Mouse (Mus musculus): Measurements from ENCODE around the gene Hebp1.

Hebp1 gene

DNA sequence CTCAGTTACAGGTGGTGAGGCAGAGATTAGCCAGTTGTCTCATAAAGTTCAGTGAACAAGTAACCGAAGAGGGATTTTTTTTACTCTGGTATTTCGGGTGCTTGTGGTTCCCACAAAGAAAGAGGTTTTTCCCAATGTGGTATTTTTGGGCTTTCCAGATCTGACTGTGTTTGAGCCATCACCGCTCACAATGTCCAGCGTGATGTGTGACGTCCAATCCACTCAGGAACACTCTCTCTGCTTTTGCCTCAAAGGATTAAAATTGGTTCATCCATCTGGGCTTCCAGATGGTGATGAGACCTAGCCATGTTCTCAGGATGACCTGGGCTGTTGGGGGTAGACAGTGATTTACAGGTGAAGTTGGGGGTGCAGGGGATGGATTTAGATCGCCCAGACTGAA lies 90.8 kb downstream of the Hebp1 start:
- DNase-seq = no peak

DNA sequence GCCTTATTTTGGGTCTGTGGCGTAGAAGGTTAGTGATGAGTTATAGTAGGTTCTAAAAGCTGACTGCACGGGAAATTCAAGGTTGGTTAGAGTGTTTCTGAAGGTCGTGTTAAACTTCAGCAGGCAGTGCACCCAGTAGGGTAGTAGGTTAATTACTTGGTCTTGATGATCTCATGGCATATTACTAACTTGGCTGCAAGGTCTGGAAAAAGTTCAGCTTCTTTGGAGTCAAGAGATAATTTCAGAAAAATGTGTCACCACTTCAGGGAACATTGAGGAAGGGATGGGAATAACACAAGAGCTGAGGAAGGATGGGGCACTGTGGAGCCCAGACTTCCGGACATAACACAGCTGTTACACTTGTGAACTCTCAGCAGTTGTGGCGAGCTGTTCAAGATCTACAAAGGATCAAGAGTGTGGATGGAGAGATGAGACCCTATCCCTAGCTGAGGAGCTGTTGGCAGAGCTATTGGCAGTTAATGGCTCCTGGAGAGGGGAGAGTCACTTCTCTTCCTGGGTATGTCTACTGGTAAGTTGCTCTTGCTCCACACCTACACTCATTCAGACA lies 95.0 kb downstream of the Hebp1 start:
- no peak for DNase-seq

DNA sequence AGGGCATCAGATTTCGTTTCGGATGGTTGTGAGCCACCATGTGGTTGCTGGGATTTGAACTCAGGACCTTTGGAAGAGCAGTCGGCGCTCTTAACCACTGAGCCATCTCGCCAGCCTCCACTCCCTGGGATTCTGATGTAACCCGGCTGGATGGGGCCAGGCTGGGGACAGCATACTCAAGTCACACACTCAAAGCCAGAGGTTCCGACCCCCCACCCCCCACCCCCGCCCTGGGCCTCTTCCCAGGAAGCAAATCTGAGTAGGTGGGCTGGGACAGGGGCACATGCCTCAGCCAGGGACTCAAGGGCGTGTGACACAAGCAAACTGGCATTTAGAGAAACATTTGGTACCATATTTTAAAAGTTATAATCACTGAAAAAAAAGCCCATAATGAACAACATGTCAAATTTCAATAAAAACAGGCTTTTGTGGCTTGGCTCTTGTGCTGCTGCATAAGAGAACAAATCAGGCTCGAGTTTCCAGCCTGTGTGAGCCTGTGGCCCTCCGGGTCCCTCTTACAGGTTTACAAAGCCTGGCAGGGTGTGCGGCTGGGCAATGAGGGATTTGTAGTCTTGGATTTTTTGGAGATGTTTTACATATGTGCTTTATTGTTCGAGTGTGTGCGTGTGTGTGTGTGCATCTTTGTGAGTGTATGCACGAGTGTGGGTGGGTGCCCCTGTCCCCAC lies 96.9 kb downstream of the Hebp1 start:
- DNase-seq = no peak

DNA sequence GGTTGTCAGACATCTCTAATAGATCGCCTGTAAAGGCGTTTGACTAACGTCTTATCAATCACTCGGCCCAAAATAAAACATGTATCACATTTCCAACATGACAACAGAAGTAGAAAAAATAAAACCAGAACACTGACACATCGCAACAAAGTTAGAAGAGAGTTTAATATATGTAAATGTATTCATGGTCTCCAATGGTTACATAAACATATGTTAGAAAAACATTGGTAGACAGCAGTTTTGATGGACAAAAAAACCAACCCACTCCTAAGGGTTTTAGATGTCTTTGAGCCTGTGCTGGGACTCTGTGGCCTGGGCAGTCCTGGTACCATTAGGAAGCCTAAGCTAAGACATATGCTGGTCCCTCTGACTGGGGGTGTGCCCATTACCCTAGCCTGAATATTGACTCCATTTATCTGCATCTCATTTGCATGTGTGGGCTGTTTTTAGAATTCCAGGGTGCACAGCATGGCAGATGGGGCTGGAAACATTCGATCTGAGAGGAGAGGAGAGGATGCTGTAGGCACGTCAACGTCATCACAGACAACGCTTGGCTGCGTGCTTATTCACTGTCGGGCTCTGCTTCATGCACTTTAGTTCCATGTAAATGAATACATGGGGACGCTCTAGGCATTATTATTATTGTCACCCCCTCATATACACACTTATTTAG lies 104.9 kb downstream of the Hebp1 start:
- no peak for DNase-seq

DNA sequence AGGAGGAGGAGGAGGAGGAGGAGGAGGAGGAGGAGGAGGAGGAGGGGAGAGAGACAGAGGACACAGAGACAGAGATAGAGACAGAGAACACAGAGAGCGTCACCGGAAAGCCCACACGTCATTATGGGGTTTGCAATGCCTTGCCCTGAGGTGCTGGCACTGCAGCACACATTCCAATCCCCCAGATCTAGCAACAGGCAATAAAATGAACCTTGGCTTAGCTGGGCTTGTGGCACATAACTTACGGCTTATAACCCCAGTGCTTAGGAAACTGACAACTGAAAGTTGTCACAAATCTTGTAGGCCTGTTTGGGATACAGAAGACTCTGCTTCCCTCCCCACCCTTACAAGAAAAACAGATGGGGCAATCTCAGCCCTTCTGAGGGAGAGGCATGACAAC lies 107.2 kb downstream of the Hebp1 start:
- DNase-seq = no peak

DNA sequence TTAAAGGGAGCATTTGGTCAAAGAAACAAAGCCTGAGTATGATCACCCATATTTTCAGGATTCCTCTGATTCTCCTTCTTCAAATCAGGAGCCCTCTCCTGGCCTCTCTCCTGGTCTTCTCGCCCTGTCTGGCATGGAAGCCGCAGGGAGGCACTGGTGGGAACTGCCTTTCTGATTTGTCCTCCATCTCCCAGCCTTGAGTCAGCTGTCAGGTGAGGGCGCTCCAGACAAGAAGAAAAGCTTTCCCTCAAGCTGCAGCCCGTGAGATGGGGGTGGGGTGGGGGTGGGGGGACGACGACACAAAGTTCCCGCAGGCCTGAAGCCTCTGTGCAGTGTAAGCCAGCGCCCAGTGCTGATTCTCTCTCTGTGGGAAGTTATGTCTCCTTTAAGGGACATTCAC lies 108.0 kb downstream of the Hebp1 start:
- DNase-seq = no peak

DNA sequence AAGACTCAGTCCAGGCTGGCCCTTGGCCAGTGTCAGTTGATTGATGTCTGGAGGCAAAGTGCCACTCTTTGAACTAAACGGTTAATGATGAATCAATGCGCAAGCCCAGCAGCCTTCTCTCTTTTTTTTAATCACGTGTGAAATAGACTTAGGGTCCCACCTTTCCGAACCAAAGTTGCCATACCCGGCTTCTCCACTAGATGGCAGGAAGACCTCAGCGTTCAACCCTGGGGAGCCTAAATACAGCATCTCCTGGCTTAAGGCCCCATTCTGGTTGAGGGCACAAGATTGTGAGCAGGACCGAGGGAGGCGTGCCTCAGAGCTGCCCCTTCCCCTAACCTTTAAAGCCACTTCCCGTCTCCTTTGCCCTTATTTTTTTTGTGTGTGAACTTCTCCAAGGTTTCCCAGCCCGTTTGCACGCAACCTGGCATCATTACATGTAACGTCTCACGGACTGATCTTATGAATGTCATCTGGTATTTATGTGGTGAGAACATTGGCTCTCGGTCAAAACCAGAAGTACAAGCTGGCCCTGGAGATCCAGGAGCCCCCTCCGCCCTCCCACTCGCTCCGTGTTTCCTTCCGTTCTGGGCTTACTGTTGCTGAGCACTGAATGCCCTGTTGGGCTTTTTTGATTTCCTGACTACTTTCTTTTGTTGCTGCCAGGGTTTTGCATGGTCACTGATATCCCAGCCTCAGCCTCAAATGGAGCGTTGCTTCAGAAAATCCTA lies 109.9 kb downstream of the Hebp1 start:
- DNase-seq = peak; percentile 89

All from thymus, postnatal 4 days (tissue).